Mouse (Mus musculus): ENCODE measurements at regions not wholly inside any gene's neighbourhood (a gene's known extent, or its start where the extent isn't known, plus 50 kb on each side); places are given as distances from the start of the nearest gene placed in this dataset.

DNA sequence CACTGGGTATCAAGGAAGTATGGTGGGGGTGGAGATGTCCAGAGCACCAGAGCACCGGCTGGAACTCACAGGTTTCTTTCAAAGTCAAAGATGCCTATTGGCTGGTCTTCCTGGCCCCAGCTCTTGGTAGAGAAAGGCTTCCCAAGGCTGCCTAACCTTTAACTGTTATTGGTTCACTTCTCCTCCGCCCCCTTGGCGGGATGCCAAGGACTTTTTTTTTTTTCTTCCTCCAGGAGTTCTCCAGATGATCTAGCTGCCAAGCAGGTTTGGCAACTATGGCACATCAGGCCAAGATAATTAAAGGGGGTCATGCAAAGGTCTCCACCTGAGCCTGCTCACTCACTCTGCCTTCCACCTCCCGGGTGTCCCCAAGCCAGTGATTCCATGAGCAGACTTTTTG lies 67.5 kb downstream of the Sc5d start:
- peak; percentile 85 for DNase-seq

DNA sequence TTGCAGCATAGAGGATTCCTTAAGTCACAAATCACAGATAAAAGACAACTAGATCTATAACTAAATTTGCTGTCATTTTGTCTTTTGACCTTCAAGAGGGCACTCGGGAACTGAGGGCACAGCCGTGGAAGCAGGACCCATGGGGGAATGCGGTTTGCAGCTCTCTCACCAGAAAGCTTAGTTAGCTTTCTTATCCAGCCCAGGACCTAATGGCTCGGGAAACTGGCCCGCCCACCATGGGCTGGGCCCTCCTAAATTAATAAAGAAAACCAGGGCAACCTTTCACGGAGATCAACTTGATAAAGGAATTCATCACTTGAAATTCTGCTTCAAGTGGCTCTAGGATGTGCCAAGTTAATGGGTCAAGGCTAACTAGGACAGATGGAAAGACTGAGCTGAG lies 67.9 kb downstream of the Sc5d start:
- no peak for DNase-seq

DNA sequence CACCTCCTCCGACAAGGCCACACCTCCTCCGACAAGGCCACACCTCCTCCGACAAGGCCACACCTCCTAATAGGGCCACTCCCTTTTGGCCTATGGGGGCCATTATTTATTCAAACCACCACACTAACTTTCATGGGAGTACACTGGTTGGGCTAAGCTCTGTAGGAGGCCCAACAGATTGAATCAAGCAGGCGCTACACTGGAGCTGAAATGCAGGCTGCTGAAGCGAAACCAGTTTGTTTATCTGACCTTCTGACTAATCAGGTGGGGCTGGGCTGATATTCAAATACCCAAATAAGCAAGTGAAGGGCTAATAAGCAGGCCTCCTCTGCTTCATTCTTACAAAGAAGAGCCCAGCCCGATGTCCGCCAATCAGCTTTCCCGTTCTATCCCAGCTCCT lies 68.4 kb downstream of the Sc5d start:
- peak; percentile 31 for DNase-seq

DNA sequence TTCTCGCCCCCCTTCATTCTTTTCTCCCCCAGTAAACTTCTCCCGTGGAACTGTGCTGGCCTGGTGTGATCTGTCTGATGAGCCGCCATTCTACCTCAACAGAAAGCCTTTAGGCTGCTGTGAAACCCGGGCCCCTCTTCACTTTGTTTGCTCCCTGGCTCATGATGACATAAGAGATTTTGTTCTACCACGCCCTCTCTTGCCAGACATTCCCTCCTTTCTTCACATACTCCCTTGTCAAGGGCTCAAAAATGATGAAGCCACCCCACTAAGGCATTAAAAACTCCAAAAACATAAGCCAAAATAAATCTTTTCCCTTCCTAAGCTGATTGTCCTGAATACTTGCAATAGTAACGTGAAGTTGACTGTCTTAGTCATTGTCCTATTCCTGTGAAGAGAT lies 69.1 kb downstream of the Sc5d start:
- DNase-seq = no peak

DNA sequence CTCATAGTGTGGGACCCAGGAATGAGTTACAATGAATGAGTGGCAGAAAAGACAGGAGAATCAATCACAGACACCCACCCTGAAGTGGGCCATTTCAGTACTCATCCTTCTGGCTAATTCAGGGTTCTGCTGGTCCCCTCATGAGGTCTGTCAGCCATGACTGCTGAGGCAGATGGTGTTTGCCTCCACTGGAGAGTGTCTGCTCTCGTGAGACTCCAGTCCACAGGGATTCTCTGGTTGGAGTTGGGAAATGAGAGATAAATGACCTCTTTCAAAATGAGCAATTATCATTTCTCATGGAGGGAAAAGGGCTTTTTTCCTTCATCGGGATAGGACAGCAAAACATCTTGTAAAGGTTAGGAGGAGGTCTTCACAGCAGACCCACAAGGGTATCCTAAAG lies 69.9 kb downstream of the Sc5d start:
- no peak for DNase-seq

DNA sequence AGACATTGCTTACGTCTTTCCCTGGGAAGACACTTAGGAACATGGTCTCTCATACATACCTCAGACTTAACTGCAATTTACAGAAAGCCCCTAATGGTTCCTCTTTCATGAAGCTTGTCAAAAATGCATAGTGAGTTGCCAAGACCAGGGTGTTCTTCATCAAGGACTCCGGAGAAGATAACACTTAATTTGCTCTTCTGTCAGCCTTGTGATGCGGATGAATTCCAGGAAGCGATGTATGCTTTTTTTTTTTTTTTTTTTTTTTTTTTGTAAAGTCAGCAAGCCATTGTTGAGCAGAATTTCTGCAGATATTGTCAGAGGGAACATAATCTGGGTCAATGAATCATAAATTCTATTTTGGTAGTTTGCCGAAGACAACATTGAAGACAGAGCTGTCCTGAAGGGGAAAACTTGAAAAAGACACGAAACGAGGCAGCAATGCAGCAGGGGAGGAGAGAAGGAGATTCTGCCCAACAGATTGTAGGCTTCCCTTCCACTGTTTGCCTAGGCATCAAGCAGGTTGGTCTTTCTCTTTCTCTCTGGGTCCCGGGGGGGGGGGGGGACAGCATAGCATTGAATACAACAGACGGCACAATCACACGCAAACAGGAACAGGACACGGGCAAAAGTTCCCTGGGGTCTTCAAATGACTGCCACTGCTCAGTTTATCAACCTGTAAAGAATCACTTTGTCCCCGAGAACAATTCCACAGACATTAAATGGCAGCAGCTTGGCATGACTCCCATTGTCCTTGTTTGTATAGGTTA lies 69.1 kb upstream of the Sorl1 start:
- DNase-seq = no peak

DNA sequence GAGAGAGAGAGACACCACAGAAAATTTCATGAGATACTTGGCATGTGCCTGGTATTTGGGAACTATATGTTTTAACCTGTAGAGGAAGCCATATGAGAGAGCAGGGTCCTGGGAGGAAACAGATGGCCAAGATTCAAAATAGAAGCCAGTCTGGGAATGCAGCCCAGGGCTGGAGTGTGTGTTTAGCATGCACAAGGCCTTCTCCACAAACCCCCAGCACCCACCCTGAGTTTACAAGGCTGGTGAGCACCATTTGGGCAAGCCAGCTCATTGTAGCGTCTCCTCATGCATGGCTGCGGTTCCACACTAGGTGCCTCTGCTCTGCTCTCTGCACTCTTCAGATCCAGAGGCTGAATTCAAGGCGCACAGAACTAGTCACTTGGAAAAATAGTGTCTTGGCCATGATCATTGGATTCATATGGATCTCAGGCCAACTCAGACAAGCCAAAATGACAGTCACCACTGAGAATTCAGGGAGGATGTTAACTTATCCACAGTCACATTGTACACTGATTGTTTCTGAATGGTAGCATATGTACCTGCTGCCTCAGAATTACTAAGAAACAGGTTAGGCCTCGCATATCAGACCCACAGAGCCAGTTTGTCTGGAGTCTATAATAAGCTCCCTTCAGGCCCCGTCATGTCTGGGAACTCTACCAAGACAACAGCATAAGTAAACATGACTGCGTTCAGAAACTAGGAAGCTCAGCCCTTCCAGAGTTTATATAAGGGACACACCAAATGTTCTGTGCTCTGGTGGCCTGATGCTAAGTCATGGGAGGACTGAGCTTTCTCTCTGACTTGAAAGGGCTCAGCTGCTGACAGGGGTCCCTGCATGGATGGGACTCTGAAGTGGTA lies 63.5 kb upstream of the Sorl1 start:
- no peak for DNase-seq

DNA sequence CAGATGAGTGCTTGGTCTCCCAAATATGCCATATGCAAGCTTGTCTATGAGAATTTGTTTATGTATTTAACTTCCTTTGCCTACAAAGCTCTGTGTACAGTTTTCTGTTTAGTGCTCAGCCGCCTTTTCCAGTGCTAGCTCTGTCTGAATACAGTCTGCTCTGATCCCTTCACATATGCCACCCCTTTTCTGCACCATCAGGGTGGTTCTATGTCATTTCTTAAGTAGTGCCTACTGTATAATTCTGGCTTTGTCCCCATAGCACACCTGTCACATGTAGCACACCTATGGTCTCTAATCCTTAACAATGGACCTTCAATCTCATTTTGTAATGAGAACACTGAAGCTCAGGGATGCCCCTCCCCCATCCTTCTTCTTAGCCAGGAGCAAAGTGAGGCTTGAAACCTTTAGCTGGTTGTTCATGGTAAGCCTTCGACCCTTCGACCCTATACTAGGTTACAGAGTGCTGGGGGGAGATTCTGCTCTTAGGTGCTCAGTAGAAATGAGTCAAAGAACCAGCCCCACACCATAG lies 60.1 kb upstream of the Sorl1 start:
- no peak for DNase-seq

DNA sequence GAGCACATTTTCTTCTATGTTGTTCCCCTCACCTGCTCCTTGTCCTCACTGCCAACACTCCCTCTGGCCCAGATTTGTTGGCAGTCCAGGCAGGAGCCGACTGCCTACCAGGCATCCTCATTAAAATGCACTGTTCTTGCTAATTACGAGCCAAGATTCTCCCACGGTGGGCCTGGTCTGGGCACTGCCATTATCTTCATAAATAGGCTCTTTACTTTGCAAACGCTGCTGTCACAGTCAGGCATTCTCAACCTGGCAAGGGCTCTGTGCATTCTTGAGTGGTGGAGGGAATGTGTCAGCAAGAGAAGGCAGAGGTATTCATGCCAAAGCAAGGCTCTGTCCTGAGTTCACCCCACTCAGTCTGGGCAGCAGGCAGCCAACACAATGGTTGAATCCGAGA lies 59.4 kb upstream of the Sorl1 start:
- peak; percentile 60 for DNase-seq

DNA sequence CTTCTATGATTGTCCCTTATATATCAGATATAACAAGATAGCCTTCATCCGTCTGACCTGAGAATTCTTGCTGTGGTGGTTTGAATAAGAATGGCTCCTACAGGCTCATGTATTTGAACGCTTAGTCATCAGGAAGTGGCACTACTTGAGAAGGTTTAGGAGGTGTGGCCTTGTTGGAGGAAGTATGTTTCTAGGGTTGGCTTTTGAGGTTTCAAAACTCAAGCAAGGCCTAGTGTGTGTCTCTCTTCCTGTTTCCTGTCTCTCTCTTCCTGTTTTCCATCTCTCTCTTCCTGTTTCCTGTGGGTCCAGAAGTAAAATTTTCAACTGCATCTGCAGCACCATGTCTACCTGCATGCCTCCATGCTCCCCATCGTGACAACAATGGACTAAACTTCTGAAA lies 58.3 kb upstream of the Sorl1 start:
- no peak for DNase-seq

DNA sequence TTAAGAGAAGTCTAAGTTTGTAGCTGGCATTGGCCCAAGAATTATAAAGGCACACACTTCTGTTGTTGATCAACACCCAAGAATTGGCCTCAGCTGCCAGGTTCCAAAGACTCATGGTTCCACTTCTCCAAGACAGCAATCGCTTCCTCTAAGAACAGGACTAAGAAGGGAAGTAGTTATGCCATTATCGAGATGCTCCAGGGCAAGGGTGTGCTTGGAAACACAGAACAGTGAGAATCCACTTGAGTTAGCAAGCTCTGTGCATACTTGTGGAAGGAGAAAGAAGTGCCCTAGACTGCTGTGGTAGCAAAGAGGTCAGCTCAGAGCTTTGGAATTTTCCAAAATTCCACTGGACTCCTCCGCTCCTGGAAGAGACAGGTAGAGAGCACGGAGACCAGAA lies 56.1 kb upstream of the Sorl1 start:
- no peak for DNase-seq

DNA sequence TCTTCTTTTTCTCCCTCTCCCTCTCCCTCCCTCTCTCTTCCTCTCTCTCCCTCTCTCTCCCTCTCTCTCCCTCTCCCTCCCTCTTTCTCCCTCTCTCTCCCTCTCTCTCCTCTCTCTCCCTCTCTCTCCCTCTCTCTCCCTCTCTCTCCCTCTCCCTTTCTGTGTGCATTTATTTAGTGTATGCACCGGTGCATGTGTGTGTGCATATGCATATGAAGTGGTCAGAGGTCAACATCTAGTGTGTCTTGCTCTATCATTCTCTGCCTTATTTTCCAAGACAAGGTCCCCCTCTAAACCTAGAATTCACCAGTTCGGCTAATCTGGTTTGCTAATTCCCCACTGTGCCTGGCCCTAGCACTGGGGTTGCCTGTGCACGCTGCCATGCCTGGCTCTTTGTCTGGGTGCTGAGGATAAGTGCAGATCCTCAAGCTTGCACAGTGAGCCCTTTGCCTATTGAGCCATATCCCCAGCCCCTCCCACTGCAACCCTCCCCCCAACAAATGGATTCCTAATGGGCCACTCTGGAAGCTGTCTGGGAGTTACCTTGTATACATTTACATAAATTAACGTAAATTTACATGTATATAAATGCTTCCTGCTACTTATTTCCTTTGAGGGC lies 54.8 kb upstream of the Sorl1 start:
- DNase-seq = no peak

DNA sequence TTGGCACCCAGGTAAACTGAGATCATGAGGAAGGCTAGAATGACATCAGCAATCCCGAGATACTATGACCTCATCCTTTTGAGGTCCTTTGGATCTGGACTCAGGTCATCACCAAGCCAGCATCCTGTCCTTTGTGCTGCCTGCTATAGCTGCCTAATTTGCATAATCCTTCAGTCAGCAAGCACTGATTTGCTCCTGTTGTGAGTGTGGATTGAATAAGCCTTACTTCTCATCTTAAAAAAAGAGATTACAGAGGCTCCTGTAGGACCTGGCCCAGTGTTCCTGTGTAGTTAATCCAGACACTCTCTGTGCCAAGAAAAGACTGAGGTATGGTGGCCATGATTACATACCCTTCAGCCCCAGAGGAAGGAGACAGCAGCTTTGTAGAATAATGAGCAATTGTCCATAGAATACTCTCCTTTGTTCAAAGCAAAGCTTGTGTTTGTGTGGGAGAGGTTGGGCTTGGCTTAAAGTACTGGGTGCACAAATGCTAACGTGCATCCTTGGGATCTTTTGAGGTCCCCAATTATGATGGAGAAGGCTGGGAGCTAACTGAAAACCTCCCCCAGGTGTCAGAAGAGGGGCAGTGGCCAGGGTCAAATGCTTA lies 50.4 kb upstream of the Sorl1 start:
- DNase-seq = no peak
